Mouse (Mus musculus) MEL (cell line): ENCODE measurements around the gene 4930432K21Rik. TPM values are rescaled to one million over a fixed set of nuclear protein-coding genes. Genes with fewer than 3 reads are reported as not detected.

ENCODE experiments used
- DNase-seq: peaks from one replicate; pipeline ENCODE4 v3.0.0; 2011; ENCODE audit warnings: low read depth, low spot score
- H3K27ac ChIP-seq: 2 replicates; pipeline ENCODE4 v1.5.1; 2012; ENCODE audit warnings: low read depth, mild to moderate bottlenecking, control low read depth, low read length, moderate library complexity; ENCODE audit not compliant: control insufficient read depth
- H3K27me3 ChIP-seq, 2 experiments: fragments of 150-350 bp in 1 of 2; sonication (generic) in 1 of 2; 2 replicates each; pipeline ENCODE4 v1.6.1; 2012; ENCODE audit warnings: low read length in 2 of 2, mild to moderate bottlenecking in 2 of 2, improper control_type of control experiment in 1 of 2, moderate library complexity in 1 of 2; ENCODE audit not compliant: insufficient read depth in 2 of 2, control insufficient read depth in 1 of 2
- H3K36me3 ChIP-seq, 2 experiments: 2 replicates each; pipeline ENCODE4 v1.6.1; 2012 to 2014; ENCODE audit warnings: low read length in 2 of 2, improper control_type of control experiment in 1 of 2, inconsistent platforms in 1 of 2, mild to moderate bottlenecking in 1 of 2; ENCODE audit not compliant: insufficient read depth in 2 of 2, control insufficient read depth in 1 of 2
- H3K4me1 ChIP-seq, 2 experiments: fragments of 150-350 bp in 1 of 2; sonication (generic) in 1 of 2; 2 replicates each; pipeline ENCODE4 v1.6.1; 2012; ENCODE audit warnings: low read length in 2 of 2, improper control_type of control experiment in 1 of 2, mild to moderate bottlenecking in 1 of 2; ENCODE audit not compliant: insufficient read depth in 2 of 2, control insufficient read depth in 1 of 2
- H3K4me3 ChIP-seq, 2 experiments: fragments of 150-350 bp in 1 of 2; sonication (generic) in 1 of 2; 2 replicates each; pipeline ENCODE4 v1.5.1; 2012; ENCODE audit warnings: low read depth in 2 of 2, low read length in 2 of 2, mild to moderate bottlenecking in 2 of 2, moderate library complexity in 2 of 2, control low read depth in 1 of 2, improper control_type of control experiment in 1 of 2; ENCODE audit not compliant: control insufficient read depth in 1 of 2, insufficient read depth in 1 of 2
- H3K79me2 ChIP-seq: 2 replicates; pipeline ENCODE4 v1.6.1; 2012; ENCODE audit warnings: mild to moderate bottlenecking, low read length, moderate library complexity; ENCODE audit not compliant: control insufficient read depth, poor library complexity, insufficient read depth
- H3K9ac ChIP-seq: 2 replicates; pipeline ENCODE4 v1.6.1; 2012; ENCODE audit warnings: low read depth, mild to moderate bottlenecking, control low read depth, low read length, moderate library complexity; ENCODE audit not compliant: control insufficient read depth, poor library complexity, severe bottlenecking
- H3K9me3 ChIP-seq: fragments of 150-350 bp; sonication (generic); replicated peaks from 2 replicates; pipeline ENCODE4 v1.6.1; 2012; ENCODE audit warnings: mild to moderate bottlenecking, low read length, improper control_type of control experiment, moderate library complexity; ENCODE audit not compliant: insufficient read depth
- CHD2 ChIP-seq: IDR thresholded peaks from 2 replicates; pipeline ENCODE4 v1.6.1; 2011; ENCODE audit warnings: low read length, improper control_type of control experiment
- CTCF ChIP-seq, 3 experiments: IDR thresholded peaks in 2 of 3; conservative IDR thresholded peaks in 1 of 3; 2 replicates each; pipeline ENCODE4 v1.5.1; 2011 to 2012; ENCODE audit warnings: low read length in 3 of 3, low read depth in 2 of 3, mild to moderate bottlenecking in 2 of 3, improper control_type of control experiment in 1 of 3, inconsistent platforms in 1 of 3, mixed read lengths in 1 of 3, moderate library complexity in 1 of 3; ENCODE audit not compliant: control insufficient read depth in 1 of 3, insufficient read depth in 1 of 3, poor library complexity in 1 of 3, severe bottlenecking in 1 of 3
- E2F4 ChIP-seq: IDR thresholded peaks from 2 replicates; pipeline ENCODE4 v1.6.1; 2011; ENCODE audit warnings: low read depth, low read length, improper control_type of control experiment, borderline replicate concordance
- ELF1 ChIP-seq: IDR thresholded peaks from 2 replicates; pipeline ENCODE4 v1.6.1; 2014; ENCODE audit warnings: low read depth, mild to moderate bottlenecking, inconsistent platforms, low read length, improper control_type of control experiment, moderate library complexity
- EP300 ChIP-seq, 2 experiments: IDR thresholded peaks; 2 replicates each; pipeline ENCODE4 v1.6.1; 2011; ENCODE audit warnings: improper control_type of control experiment in 2 of 2, low read length in 2 of 2, low read depth in 1 of 2, mild to moderate bottlenecking in 1 of 2
- GABPA ChIP-seq: IDR thresholded peaks from 2 replicates; pipeline ENCODE4 v1.6.1; 2012; ENCODE audit warnings: low read depth, mild to moderate bottlenecking, inconsistent platforms, low read length, improper control_type of control experiment, moderate library complexity
- HCFC1 ChIP-seq: IDR thresholded peaks from 2 replicates; pipeline ENCODE4 v1.6.1; 2012; ENCODE audit warnings: low read depth, mild to moderate bottlenecking, inconsistent platforms, low read length, improper control_type of control experiment, moderate library complexity
- JUND ChIP-seq: IDR thresholded peaks from 2 replicates; pipeline ENCODE4 v1.6.1; 2011; ENCODE audit warnings: low read depth, mild to moderate bottlenecking, improper control_type of control experiment, low read length
- KAT2A ChIP-seq: conservative IDR thresholded peaks from 2 replicates; pipeline ENCODE4 v1.6.1; 2012; ENCODE audit warnings: low read depth, low read length, improper control_type of control experiment, inconsistent platforms
- MAFK ChIP-seq: IDR thresholded peaks from 2 replicates; pipeline ENCODE4 v1.6.1; 2011; ENCODE audit warnings: low read depth, mild to moderate bottlenecking, low read length, improper control_type of control experiment, borderline replicate concordance
- MAX ChIP-seq: IDR thresholded peaks from 2 replicates; pipeline ENCODE4 v1.6.1; 2011; ENCODE audit warnings: low read length, improper control_type of control experiment
- MAZ ChIP-seq: IDR thresholded peaks from 2 replicates; pipeline ENCODE4 v1.6.1; 2012; ENCODE audit warnings: low read depth, mild to moderate bottlenecking, inconsistent platforms, low read length, improper control_type of control experiment
- MEF2A ChIP-seq: IDR thresholded peaks from 2 replicates; pipeline ENCODE4 v1.6.1; 2014; ENCODE audit warnings: low read depth, mild to moderate bottlenecking, inconsistent platforms, low read length, improper control_type of control experiment; ENCODE audit not compliant: poor library complexity, insufficient replicate concordance, severe bottlenecking; ENCODE audit errors: extremely low read depth
- MXI1 ChIP-seq: IDR thresholded peaks from 2 replicates; pipeline ENCODE4 v1.6.1; 2011; ENCODE audit warnings: mild to moderate bottlenecking, low read depth, low read length, improper control_type of control experiment
- MYB ChIP-seq: IDR thresholded peaks from 2 replicates; pipeline ENCODE4 v1.6.1; 2011; ENCODE audit warnings: mild to moderate bottlenecking, low read depth, low read length, improper control_type of control experiment
- MYC ChIP-seq: IDR thresholded peaks from 2 replicates; pipeline ENCODE4 v1.6.1; 2011; ENCODE audit warnings: low read depth, mild to moderate bottlenecking, low read length, improper control_type of control experiment, moderate library complexity
- NELFE ChIP-seq: IDR thresholded peaks from 2 replicates; pipeline ENCODE4 v1.6.1; 2011; ENCODE audit warnings: low read depth, low read length, improper control_type of control experiment
- NRF1 ChIP-seq: IDR thresholded peaks from 2 replicates; pipeline ENCODE4 v1.6.1; 2014; ENCODE audit warnings: low read depth, mild to moderate bottlenecking, inconsistent platforms, low read length, improper control_type of control experiment, moderate library complexity; ENCODE audit not compliant: poor library complexity, insufficient read depth, severe bottlenecking
- POLR2A ChIP-seq, 2 experiments: IDR thresholded peaks; 2 replicates each; pipeline ENCODE4 v1.6.1; 2011 to 2012; ENCODE audit warnings: low read length in 2 of 2, mild to moderate bottlenecking in 2 of 2, control low read depth in 1 of 2, improper control_type of control experiment in 1 of 2, low read depth in 1 of 2, moderate library complexity in 1 of 2; ENCODE audit not compliant: control insufficient read depth in 1 of 2, insufficient read depth in 1 of 2, poor library complexity in 1 of 2
- POLR2AphosphoS2 ChIP-seq: IDR thresholded peaks from 2 replicates; pipeline ENCODE4 v1.6.1; 2011; ENCODE audit warnings: low read length, improper control_type of control experiment
- POLR2AphosphoS5 ChIP-seq: IDR thresholded peaks from 2 replicates; pipeline ENCODE4 v1.6.1; 2012; ENCODE audit warnings: low read depth, borderline replicate concordance, mild to moderate bottlenecking, inconsistent platforms, low read length, moderate library complexity, mixed read lengths
- RAD21 ChIP-seq: IDR thresholded peaks from 2 replicates; pipeline ENCODE4 v1.6.1; 2011; ENCODE audit warnings: mild to moderate bottlenecking, low read depth, low read length, improper control_type of control experiment
- RCOR1 ChIP-seq: IDR thresholded peaks from 2 replicates; pipeline ENCODE4 v1.6.1; 2012; ENCODE audit warnings: low read depth, mild to moderate bottlenecking, inconsistent platforms, low read length, improper control_type of control experiment
- SIN3A ChIP-seq: IDR thresholded peaks from 2 replicates; pipeline ENCODE4 v1.6.1; 2012; ENCODE audit warnings: low read length, improper control_type of control experiment, inconsistent platforms
- SMC3 ChIP-seq: IDR thresholded peaks from 2 replicates; pipeline ENCODE4 v1.6.1; 2011; ENCODE audit warnings: low read depth, low read length, improper control_type of control experiment
- TAL1 ChIP-seq: IDR thresholded peaks from 2 replicates; pipeline ENCODE4 v1.6.1; 2012; ENCODE audit warnings: mild to moderate bottlenecking, inconsistent platforms, low read length, moderate library complexity, mixed read lengths
- TBP ChIP-seq: IDR thresholded peaks from 2 replicates; pipeline ENCODE4 v1.8.0; 2011; ENCODE audit warnings: low read depth, low read length, improper control_type of control experiment
- TCF12 ChIP-seq: IDR thresholded peaks from 2 replicates; pipeline ENCODE4 v1.6.1; 2014; ENCODE audit warnings: low read depth, mild to moderate bottlenecking, inconsistent platforms, low read length, improper control_type of control experiment, moderate library complexity
- UBTF ChIP-seq: IDR thresholded peaks from 2 replicates; pipeline ENCODE4 v1.6.1; 2012; ENCODE audit warnings: low read depth, mild to moderate bottlenecking, inconsistent platforms, low read length, improper control_type of control experiment, moderate library complexity, borderline replicate concordance; ENCODE audit not compliant: insufficient read depth
- USF1 ChIP-seq: IDR thresholded peaks from 2 replicates; pipeline ENCODE4 v1.6.1; 2014; ENCODE audit warnings: low read depth, mild to moderate bottlenecking, inconsistent platforms, low read length, improper control_type of control experiment, moderate library complexity
- USF2 ChIP-seq, 2 experiments: IDR thresholded peaks; 2 replicates each; pipeline ENCODE4 v1.6.1; 2011 to 2012; ENCODE audit warnings: improper control_type of control experiment in 2 of 2, low read length in 2 of 2, borderline replicate concordance in 1 of 2, inconsistent platforms in 1 of 2, low read depth in 1 of 2, mild to moderate bottlenecking in 1 of 2; ENCODE audit not compliant: insufficient read depth in 1 of 2
- ZC3H11A ChIP-seq: IDR thresholded peaks from 2 replicates; pipeline ENCODE4 v1.6.1; 2012; ENCODE audit warnings: low read depth, mild to moderate bottlenecking, inconsistent platforms, low read length, improper control_type of control experiment
- ZKSCAN1 ChIP-seq: IDR thresholded peaks from 2 replicates; pipeline ENCODE4 v1.6.1; 2012; ENCODE audit warnings: low read depth, mild to moderate bottlenecking, inconsistent platforms, low read length, improper control_type of control experiment, moderate library complexity
- ZMIZ1 ChIP-seq: IDR thresholded peaks from 2 replicates; pipeline ENCODE4 v1.6.1; 2012; ENCODE audit warnings: low read depth, mild to moderate bottlenecking, inconsistent platforms, low read length, improper control_type of control experiment, moderate library complexity
- ZNF384 ChIP-seq: IDR thresholded peaks from 2 replicates; pipeline ENCODE4 v1.6.1; 2012; ENCODE audit warnings: low read depth, mild to moderate bottlenecking, inconsistent platforms, low read length, improper control_type of control experiment
- polyA plus RNA-seq, 2 experiments: library from polyadenylated mRNA; stranded (reverse) in 1 of 2; unstranded in 1 of 2; fragments of >175 nt in 1 of 2; fragments of >200 nt in 1 of 2; gene quantifications; 2 replicates each; pipeline versions ENCODE4 v1.2.1 to v1.2.4; 2012; ENCODE audit warnings: low replicate concordance in 2 of 2, low read depth in 1 of 2; ENCODE audit not compliant: insufficient read length in 2 of 2, insufficient read depth in 1 of 2, missing spikeins in 1 of 2
- total RNA-seq: library from RNA; depleted of rRNA; stranded (reverse); fragments of 300-350 nt; gene quantifications from 2 replicates; pipeline ENCODE4 v1.2.3, GENCODE M21; 2012

Gene 4930432K21Rik
- total and polyA plus RNA-seq, 3 experiments = 2.2 to 3.0 TPM; not detected in 1

DNA sequence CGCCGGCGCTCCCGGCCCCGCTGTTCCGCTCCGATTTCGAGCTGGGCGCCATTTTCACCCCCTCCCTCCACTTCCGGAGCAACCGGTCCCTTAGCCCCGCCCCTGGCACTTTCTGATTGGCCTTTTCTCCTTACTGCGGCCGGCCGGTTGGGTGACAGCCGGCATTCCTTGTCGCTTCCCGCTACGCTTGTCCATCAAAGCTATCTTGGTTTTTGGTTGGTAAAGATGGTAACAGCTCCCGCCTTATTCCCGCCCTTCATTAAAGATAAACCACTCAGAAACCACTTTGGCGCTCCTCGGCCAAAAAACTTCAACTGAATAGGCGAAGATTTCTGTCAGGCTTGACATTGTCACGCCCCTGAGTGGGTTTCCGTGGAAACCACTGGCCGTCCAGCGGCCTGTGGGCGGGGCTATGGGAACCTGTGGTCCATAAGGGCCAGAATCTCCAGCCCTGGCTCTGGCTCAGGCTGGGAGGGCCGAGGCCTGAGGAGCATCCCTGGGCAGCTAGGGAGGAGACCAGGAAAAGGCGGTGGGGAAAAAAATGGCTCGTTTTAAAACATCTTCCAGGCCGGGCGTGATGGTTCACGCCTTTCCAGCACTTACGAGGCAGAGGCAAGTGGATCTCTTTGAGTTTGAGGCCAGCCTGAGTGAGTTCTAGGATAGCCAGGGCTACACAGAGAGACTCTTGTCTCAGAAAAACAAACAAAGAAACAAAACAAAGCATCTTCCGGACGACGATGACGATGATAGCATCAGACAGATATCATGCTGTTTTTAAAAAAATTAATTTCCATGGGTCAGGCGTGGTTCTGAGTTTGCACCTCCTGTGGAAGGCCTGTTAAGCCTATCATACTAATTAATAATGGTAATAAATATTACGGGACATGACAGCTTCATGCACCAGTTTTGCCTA lies 42.9 kb upstream of the 4930432K21Rik start, which contains the start of gene Dcaf15:
TSS of gene Dcaf15 (minus strand) at position 72 of the 913 bp plus-strand sequence.
- Histone ChIP-seq H3K4me1 (peaks cover 2 to 13% of the 10 kb centered on the region in 2 experiments; a peak in 3 of 4 replicates), H3K79me2 (peaks cover 9% of the 10 kb centered on the region), H3K27ac (no peak within 1 kb of the TSS), H3K36me3 (peaks cover 0 to 9% of the 10 kb centered on the region in 2 experiments; a peak in 2 of 4 replicates), H3K9ac (peak within 1 kb of the TSS; percentile 58), H3K9me3 (no peaks in the 10 kb centered on the region), H3K27me3 (no peaks in the 10 kb centered on the region), H3K4me3 (peak within 1 kb of the TSS; percentile 58 to 73)
- peak; percentile 99 for DNase-seq
- peak; percentile 59 for TF ChIP-seq NELFE
- no peak for TF ChIP-seq MEF2A
- no peak for TF ChIP-seq RCOR1
- peak; percentile 86; the same call in 1 of the 2 replicates for TF ChIP-seq MAZ
- TF ChIP-seq USF2 (IDR thresholded peaks at IDR 0.05; ENCODE audit: borderline replicate concordance in 1 of 2, insufficient read depth in 1 of 2, low read depth in 1 of 2, low read length in 2 of 2) = no peak
- no peak for TF ChIP-seq RAD21
- TF ChIP-seq ELF1 = peak; percentile 90
- TF ChIP-seq EP300 (IDR thresholded peaks at IDR 0.05; ENCODE audit: low read depth in 1 of 2, low read length in 2 of 2) = no peak
- no peak for TF ChIP-seq POLR2AphosphoS5
- TF ChIP-seq TCF12 = peak; percentile 62
- no peak for TF ChIP-seq SMC3
- TF ChIP-seq ZC3H11A = no peak
- peak; percentile 68; the same call in 1 of the 2 replicates for TF ChIP-seq SIN3A
- TF ChIP-seq MXI1 = no peak
- peak; percentile 77 for TF ChIP-seq CHD2
- TF ChIP-seq POLR2A (IDR thresholded peaks at IDR 0.05; ENCODE audit: control insufficient read depth in 1 of 2, insufficient read depth in 1 of 2, low read depth in 1 of 2, low read length in 2 of 2, poor library complexity in 1 of 2) = peak in 1 of 2 experiments; percentile 67; a peak in 2 of 4 replicates
- TF ChIP-seq USF1 = no peak
- TF ChIP-seq ZKSCAN1 = no peak
- no peak for TF ChIP-seq TAL1
- peak; percentile 77 for TF ChIP-seq HCFC1
- no peak for TF ChIP-seq MYB
- TF ChIP-seq POLR2AphosphoS2 = 0 out of 2 replicates have a peak, but pooled peaks have one; percentile 34
- no peak for TF ChIP-seq JUND
- no peak for TF ChIP-seq MYC
- TF ChIP-seq TBP = no peak; the same call in 1 of the 2 replicates
- 0 out of 2 replicates have a peak, but pooled peaks have one; percentile 9 for TF ChIP-seq NRF1
- no peak for TF ChIP-seq ZNF384
- TF ChIP-seq GABPA = no peak
- TF ChIP-seq CTCF (IDR thresholded peaks at IDR 0.05 in 2 of 3, conservative IDR thresholded peaks at IDR 0.05 in 1 of 3; ENCODE audit: control insufficient read depth in 1 of 3, insufficient read depth in 1 of 3, low read depth in 2 of 3, low read length in 3 of 3, poor library complexity in 1 of 3, severe bottlenecking in 1 of 3) = no peak
- no peak for TF ChIP-seq UBTF
- no peak for TF ChIP-seq ZMIZ1
- TF ChIP-seq E2F4 = no peak
- peak; percentile 46; the same call in 1 of the 2 replicates for TF ChIP-seq MAX
- peak; percentile 48; the same call in 1 of the 2 replicates for TF ChIP-seq KAT2A
- TF ChIP-seq MAFK = no peak
